Mouse (Mus musculus) cerebellum, adult 2 months (tissue): ENCODE measurements around the gene Sez6l. TPM values are rescaled to one million over a fixed set of nuclear protein-coding genes. Genes with fewer than 3 reads are reported as not detected.
"Not testable (repeated sequence)": the region's sequence is repeated elsewhere in the genome, so short reads cannot be mapped to it uniquely, and the experiment has no call there.

ENCODE experiments used
- DNase-seq, 2 experiments: peaks; one replicate each; pipeline ENCODE4 v3.0.0; 2021
- H3K27ac ChIP-seq: fragments of 200-500 bp; 2 replicates; pipeline ENCODE4 v1.5.1; 2012; ENCODE audit warnings: low read length, control low read depth, inconsistent platforms; ENCODE audit not compliant: insufficient read depth
- H3K27me3 ChIP-seq: fragments of 200-500 bp; 2 replicates; pipeline ENCODE4 v1.6.1; 2012; ENCODE audit warnings: inconsistent platforms, mild to moderate bottlenecking, low read length, moderate library complexity; ENCODE audit not compliant: control insufficient read depth, insufficient read depth
- H3K4me1 ChIP-seq: fragments of 200-500 bp; 2 replicates; pipeline ENCODE4 v1.6.1; 2011; ENCODE audit warnings: low read length; ENCODE audit not compliant: control insufficient read depth, insufficient read depth
- H3K4me3 ChIP-seq: fragments of 200-500 bp; replicated peaks from 2 replicates; pipeline ENCODE3; 2011; ENCODE audit warnings: mild to moderate bottlenecking, low read depth, low read length, control low read depth; ENCODE audit not compliant: insufficient read depth
- CTCF ChIP-seq: fragments of 200-500 bp; IDR thresholded peaks from 2 replicates; pipeline ENCODE4 v1.5.1; 2011; ENCODE audit warnings: low read depth, mild to moderate bottlenecking, control low read depth, low read length, moderate library complexity, borderline replicate concordance; ENCODE audit not compliant: insufficient read depth
- POLR2A ChIP-seq: fragments of 200-500 bp; IDR thresholded peaks from 2 replicates; pipeline ENCODE4 v1.6.1; 2011; ENCODE audit warnings: low read length, control low read depth, borderline replicate concordance; ENCODE audit not compliant: insufficient read depth
- whole genome bisulfite sequencing: fragments of 180-500 bp; shearing (Covaris S2); methylation state at CpG from one replicate; pipeline ENCODE4 v1.1.7; 2018; 5-methylcytosine and 5-hydroxymethylcytosine counted together
- polyA plus RNA-seq: library from polyadenylated mRNA; depleted of rRNA; stranded (reverse); fragments of >200 nt; gene quantifications from 2 replicates; pipeline ENCODE4 v1.2.3, GENCODE M21; 2012

Gene Sez6l
- polyA plus RNA-seq, 1 experiment = 81.5 TPM

DNA sequence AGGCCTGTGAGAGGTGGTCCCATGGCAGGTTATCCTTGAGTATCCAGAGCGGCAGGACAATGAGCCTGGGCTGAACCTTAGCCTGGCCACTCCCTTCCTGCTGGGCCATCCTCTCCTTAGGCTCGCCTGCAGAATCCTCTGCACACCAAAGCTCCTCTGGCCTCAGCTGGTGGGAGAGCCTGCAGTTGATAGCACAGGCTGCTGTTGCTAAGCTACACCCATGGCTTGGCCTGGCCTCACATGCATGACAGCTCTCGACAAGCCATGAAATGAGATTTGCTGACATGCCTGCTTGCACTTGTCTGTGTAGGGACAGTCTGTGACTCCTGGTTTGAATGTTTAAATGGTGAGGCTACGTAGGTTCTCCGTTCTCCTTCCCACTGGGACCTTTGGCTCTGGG lies 160.3 kb downstream of the Sez6l start:
- DNase-seq = no peak
- Histone ChIP-seq H3K4me3 (no peak overlapping the region), H3K27ac (no peak overlapping the region), H3K27me3 (no peaks in the 10 kb centered on the region), H3K4me1 (peaks cover 7% of the 10 kb centered on the region; the same call in 1 of the 2 replicates)
- TF ChIP-seq CTCF (no peak), POLR2A (no peak)
- WGBS = 57% methylated on average over 5 of the region's 5 CpGs

GRCm38 (mm10) chr5:112412781-112413180 lies 164.2 kb downstream of the Sez6l start:
- H3K27ac ChIP-seq, H3K4me1 ChIP-seq, DNase-seq, H3K27me3 ChIP-seq, H3K4me3 ChIP-seq: not testable (repeated sequence)
- WGBS = 90% methylated on average over 4 of the region's 4 CpGs

DNA sequence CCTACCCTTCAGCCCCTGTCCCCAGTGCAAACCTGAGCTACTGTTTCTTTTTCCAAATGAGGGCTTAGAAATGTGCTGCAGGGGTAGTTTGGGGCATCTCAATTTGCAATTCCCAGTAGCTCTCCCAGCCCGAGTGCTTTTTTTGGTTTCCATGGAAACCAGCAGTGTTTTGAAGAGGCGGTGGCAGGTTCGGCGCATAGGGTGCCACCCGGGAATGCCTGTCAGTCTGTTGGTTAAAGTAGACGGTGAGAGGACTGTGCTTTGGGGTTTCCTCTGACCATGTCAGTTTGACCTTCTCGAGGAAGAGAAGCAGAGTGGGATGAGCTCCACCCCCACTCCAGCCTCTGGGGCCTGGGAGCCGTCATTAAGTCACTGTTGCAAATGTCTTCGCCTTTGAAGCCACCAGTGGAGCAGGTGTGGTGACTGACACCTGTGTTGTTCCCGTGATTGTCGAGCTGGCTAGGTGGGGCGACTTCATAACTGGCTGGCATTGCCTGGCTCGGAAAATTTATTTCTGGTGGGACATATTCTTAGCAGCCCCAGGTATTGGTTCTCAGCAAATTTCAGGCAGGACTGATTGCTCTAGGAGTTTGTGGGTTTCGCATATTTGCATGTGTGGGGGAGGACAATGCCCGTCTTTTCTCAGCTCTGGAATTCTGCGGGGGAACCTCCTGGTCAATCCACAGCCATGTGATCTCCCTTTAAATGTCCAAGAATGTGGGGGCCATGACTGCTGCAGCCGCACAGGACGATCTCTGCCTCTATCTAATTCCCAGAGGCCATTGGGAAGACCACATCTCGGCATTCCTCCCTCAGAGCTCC lies 165.3 kb downstream of the Sez6l start:
- TF ChIP-seq POLR2A (no peak), CTCF (no peak)
- no peak for DNase-seq
- 32% methylated on average over 19 of the region's 19 CpGs for WGBS
- Histone ChIP-seq H3K4me1 (no peaks in the 10 kb centered on the region), H3K4me3 (no peak overlapping the region), H3K27me3 (no peaks in the 10 kb centered on the region), H3K27ac (no peak overlapping the region)

DNA sequence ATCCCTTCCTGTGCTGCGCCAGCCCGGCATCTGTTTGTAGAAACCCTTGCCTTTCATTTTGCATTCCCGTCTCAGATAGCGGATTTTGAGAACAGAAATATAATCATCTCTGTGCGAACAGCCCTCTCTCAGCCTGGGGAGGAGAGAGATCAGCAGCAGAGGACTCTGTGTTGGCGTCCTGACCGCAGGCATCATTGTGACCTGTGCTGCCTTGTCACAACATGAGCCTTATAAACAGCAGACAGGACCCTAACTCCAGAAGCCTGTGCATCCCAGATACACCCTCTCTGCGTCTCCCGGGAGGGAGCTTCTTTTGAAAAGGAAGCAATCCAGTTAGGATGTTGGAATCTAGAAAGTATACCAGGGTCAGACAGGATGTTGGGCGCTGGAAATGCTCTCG lies 165.9 kb downstream of the Sez6l start:
- Histone ChIP-seq H3K27me3 (no peaks in the 10 kb centered on the region), H3K27ac (no peak overlapping the region), H3K4me3 (no peak overlapping the region), H3K4me1 (no peaks in the 10 kb centered on the region)
- TF ChIP-seq POLR2A (no peak), CTCF (no peak)
- DNase-seq = no peak
- WGBS = 54% methylated on average over 11 of the region's 11 CpGs

GRCm38 (mm10) chr5:112409274-112409673 lies 167.7 kb downstream of the Sez6l start:
- TF ChIP-seq CTCF (no peak), POLR2A (no peak)
- DNase-seq = no peak
- H3K4me1 ChIP-seq = no peaks in the 10 kb centered on the region
- 33% methylated on average over 5 of the region's 5 CpGs for WGBS
- H3K27me3 ChIP-seq = no peaks in the 10 kb centered on the region
- no peak overlapping the region for H3K4me3 ChIP-seq
- H3K27ac ChIP-seq = no peak overlapping the region

GRCm38 (mm10) chr5:112406017-112406416 lies 171.0 kb downstream of the Sez6l start:
- Histone ChIP-seq H3K27me3 (no peaks in the 10 kb centered on the region), H3K4me3 (no peak overlapping the region), H3K4me1 (no peaks in the 10 kb centered on the region), H3K27ac (no peak overlapping the region)
- no peak for DNase-seq
- TF ChIP-seq CTCF (no peak), POLR2A (no peak)
- 61% methylated on average over 3 of the region's 3 CpGs for WGBS

- Histone ChIP-seq H3K27ac (no peak overlapping the region), H3K27me3 (no peaks in the 10 kb centered on the region), H3K4me3 (no peak overlapping the region), H3K4me1 (no peaks in the 10 kb centered on the region)
- no peak for DNase-seq
- 70% methylated on average over 3 of the region's 3 CpGs for WGBS
- TF ChIP-seq POLR2A (no peak), CTCF (no peak)
Observed at GRCm38 (mm10) chr5:112402437-112402836, 174.5 kb downstream of the Sez6l start.

GRCm38 (mm10) chr5:112399284-112399683 lies 177.7 kb downstream of the Sez6l start:
- Histone ChIP-seq H3K27me3 (no peaks in the 10 kb centered on the region), H3K4me3 (no peak overlapping the region), H3K27ac (no peak overlapping the region), H3K4me1 (no peaks in the 10 kb centered on the region)
- DNase-seq = no peak
- 28% methylated on average over 10 of the region's 10 CpGs for WGBS
- TF ChIP-seq POLR2A (no peak), CTCF (no peak)

- whole genome bisulfite sequencing = 78% methylated on average over 18 of the region's 18 CpGs
- no peak for TF ChIP-seq CTCF
- TF ChIP-seq POLR2A = no peak
- H3K27ac ChIP-seq = no peak overlapping the region
Observed at GRCm38 (mm10) chr5:112396066-112396465, 180.9 kb downstream of the Sez6l start.

More at GRCm38 (mm10) chr5:112396066-112396465, 180.9 kb downstream of the Sez6l start:
- Histone ChIP-seq H3K27me3 (no peaks in the 10 kb centered on the region), H3K4me3 (no peak overlapping the region), H3K4me1 (peaks cover 21% of the 10 kb centered on the region)
- no peak for DNase-seq
